Mouse (Mus musculus) heart, adult 2 months (tissue): ENCODE results near the gene C130074G19Rik. TPM values are rescaled to one million over a fixed set of nuclear protein-coding genes. Genes with fewer than 3 reads are reported as not detected.

ENCODE experiments used
- DNase-seq, 2 experiments: peaks; one replicate each; pipeline ENCODE4 v3.0.0; 2021
- H3K27ac ChIP-seq: fragments of 200-600 bp; 2 replicates; pipeline ENCODE4 v1.8.1; 2022
- H3K27me3 ChIP-seq: fragments of 200-500 bp; 2 replicates; pipeline ENCODE4 v1.6.1; 2012; ENCODE audit warnings: mild to moderate bottlenecking, low read length, inconsistent platforms, mixed read lengths; ENCODE audit not compliant: control insufficient read depth, insufficient read depth
- H3K36me3 ChIP-seq: fragments of 200-500 bp; 2 replicates; pipeline ENCODE4 v1.6.1; 2012; ENCODE audit warnings: low read length, inconsistent platforms; ENCODE audit not compliant: control insufficient read depth, insufficient read depth
- H3K4me1 ChIP-seq: fragments of 200-500 bp; 2 replicates; pipeline ENCODE4 v1.6.1; 2011; ENCODE audit warnings: low read length; ENCODE audit not compliant: control insufficient read depth, insufficient read depth
- H3K4me3 ChIP-seq: fragments of 200-600 bp; 2 replicates; pipeline ENCODE4 v1.8.1; 2022
- H3K79me2 ChIP-seq: fragments of 200-500 bp; replicated peaks from 2 replicates; pipeline ENCODE4 v1.6.1; 2012; ENCODE audit warnings: mild to moderate bottlenecking, inconsistent platforms, low read length, moderate library complexity, mixed read lengths; ENCODE audit not compliant: control insufficient read depth, insufficient read depth
- H3K9ac ChIP-seq: fragments of 200-500 bp; 2 replicates; pipeline ENCODE4 v1.6.1; 2012; ENCODE audit warnings: low read depth, mild to moderate bottlenecking, control low read depth, inconsistent platforms, low read length, mixed read lengths
- CTCF ChIP-seq: fragments of 200-600 bp; IDR thresholded peaks from 2 replicates; pipeline ENCODE4 v1.8.1; 2022; ENCODE audit warnings: antibody characterized with exemption, mild to moderate bottlenecking, moderate library complexity
- EP300 ChIP-seq: fragments of 200-500 bp; IDR thresholded peaks from 2 replicates; pipeline ENCODE4 v1.6.1; 2011; ENCODE audit warnings: low read depth, low read length, control low read depth; ENCODE audit not compliant: insufficient read depth
- POLR2A ChIP-seq: fragments of 200-500 bp; IDR thresholded peaks from 2 replicates; pipeline ENCODE4 v1.6.1; 2011; ENCODE audit warnings: mild to moderate bottlenecking, low read depth, low read length, control low read depth; ENCODE audit not compliant: insufficient read depth
- WGBS: fragments of 180-500 bp; shearing (Covaris S2); methylation state at CpG from one replicate; pipeline ENCODE4 v1.1.7; 2018; 5-methylcytosine and 5-hydroxymethylcytosine counted together
- intact Hi-C: fragments of 180-260 bp; cut with DNase I; formaldehyde crosslinking; loops from one replicate; pipeline ENCODE4 v1.15.1; 2025
- polyA plus RNA-seq: library from polyadenylated mRNA; depleted of rRNA; stranded (reverse); fragments of >200 nt; gene quantifications from 2 replicates; pipeline ENCODE4 v1.2.3, GENCODE M21; 2012
- total RNA-seq, 2 experiments: library from RNA; stranded (reverse); gene quantifications; 2 replicates each; pipeline ENCODE4 v1.2.3; 2021

C130074G19Rik gene
- total and polyA plus RNA-seq, 3 experiments, result 7.3 to 18.8 (median 13.5) TPM

GRCm38 (mm10) chr1:184871506-184871905 is 11.5 kb downstream of the C130074G19Rik start:
- WGBS, result 72% methylated on average over 1 of the region's 1 CpGs
- intact Hi-C loops, result loop anchor here (2.0 kb wide), 1 partner anchor 15 kb away; no protein-coding TSS in a partner anchor

GRCm38 (mm10) chr1:184870646-184871385 is 12.2 kb downstream of the C130074G19Rik start:
- H3K27me3 ChIP-seq, result no peaks in the 10 kb centered on the region
- H3K4me3 ChIP-seq, result no peak overlapping the region
- no peaks in the 10 kb centered on the region for H3K79me2 ChIP-seq
- peak overlapping the region; percentile 21; the same call in 1 of the 2 replicates for H3K27ac ChIP-seq
- DNase-seq, result no peak
- TF ChIP-seq EP300 (no peak), POLR2A (no peak), CTCF (no peak)
- WGBS, result 76% methylated on average over 11 of the region's 11 CpGs
- no peak overlapping the region for H3K9ac ChIP-seq
- H3K4me1 ChIP-seq, result peaks cover 11% of the 10 kb centered on the region
- intact Hi-C loops, result loop anchor here (2.0 kb wide), 1 partner anchor 14 kb away; no protein-coding TSS in a partner anchor
- H3K36me3 ChIP-seq, result no peaks in the 10 kb centered on the region

More at GRCm38 (mm10) chr1:184871506-184871905, 11.5 kb downstream of the C130074G19Rik start:
- peak in 1 of 2 experiments; percentile 27 for DNase-seq
- TF ChIP-seq POLR2A (no peak), EP300 (no peak), CTCF (no peak)
- Histone ChIP-seq H3K4me1 (peaks cover 11% of the 10 kb centered on the region), H3K4me3 (no peak overlapping the region), H3K27ac (peak overlapping the region; percentile 16), H3K27me3 (no peaks in the 10 kb centered on the region), H3K9ac (no peak overlapping the region), H3K79me2 (no peaks in the 10 kb centered on the region), H3K36me3 (no peaks in the 10 kb centered on the region)

GRCm38 (mm10) chr1:184869939-184870565 is 13.0 kb downstream of the C130074G19Rik start:
- intact Hi-C loops, result loop anchor here (2.0 to 10.0 kb wide), 2 partner anchors 13 to 585 kb away; no protein-coding TSS in a partner anchor
- Histone ChIP-seq H3K27ac (peak overlapping the region; percentile 52), H3K9ac (no peak overlapping the region), H3K36me3 (no peaks in the 10 kb centered on the region), H3K4me3 (no peak overlapping the region), H3K79me2 (no peaks in the 10 kb centered on the region), H3K4me1 (peaks cover 14% of the 10 kb centered on the region), H3K27me3 (no peaks in the 10 kb centered on the region)
- DNase-seq, result peak in 1 of 2 experiments; percentile 49
- TF ChIP-seq EP300, result no peak
- TF ChIP-seq CTCF, result no peak
- no peak for TF ChIP-seq POLR2A
- 59% methylated on average over 4 of the region's 4 CpGs for WGBS

GRCm38 (mm10) chr1:184867640-184868120 is 15.3 kb downstream of the C130074G19Rik start:
- H3K9ac ChIP-seq, result no peak overlapping the region
- H3K36me3 ChIP-seq, result no peaks in the 10 kb centered on the region
- TF ChIP-seq EP300 (no peak), CTCF (no peak), POLR2A (no peak)
- no peaks in the 10 kb centered on the region for H3K79me2 ChIP-seq
- no peaks in the 10 kb centered on the region for H3K27me3 ChIP-seq
- WGBS, result 82% methylated on average over 3 of the region's 3 CpGs
- no peak overlapping the region for H3K4me3 ChIP-seq
- DNase-seq, result no peak
- intact Hi-C loops, result loop anchor here (10.0 kb wide), 1 partner anchor 583 kb away; no protein-coding TSS in a partner anchor
- no peak overlapping the region for H3K27ac ChIP-seq
- peaks cover 19% of the 10 kb centered on the region for H3K4me1 ChIP-seq

GRCm38 (mm10) chr1:184864381-184864801 is 18.6 kb downstream of the C130074G19Rik start:
- Histone ChIP-seq H3K27me3 (no peaks in the 10 kb centered on the region), H3K4me3 (no peak overlapping the region), H3K9ac (no peak overlapping the region), H3K27ac (peak overlapping the region; percentile 82), H3K4me1 (peaks cover 18% of the 10 kb centered on the region), H3K79me2 (no peaks in the 10 kb centered on the region), H3K36me3 (no peaks in the 10 kb centered on the region)
- TF ChIP-seq CTCF (no peak), POLR2A (no peak), EP300 (no peak)
- intact Hi-C loops, result loop anchor here (10.0 kb wide), 1 partner anchor 580 kb away; no protein-coding TSS in a partner anchor
- WGBS, result 34% methylated on average over 7 of the region's 7 CpGs
- peak; percentile 63 to 77 for DNase-seq

GRCm38 (mm10) chr1:184862636-184863035 is 20.4 kb downstream of the C130074G19Rik start:
- TF ChIP-seq CTCF, result no peak
- no peak for TF ChIP-seq EP300
- TF ChIP-seq POLR2A, result no peak
- intact Hi-C loops, result loop anchor here (10.0 kb wide), 1 partner anchor 578 kb away; no protein-coding TSS in a partner anchor
- Histone ChIP-seq H3K27ac (no peak overlapping the region), H3K36me3 (no peaks in the 10 kb centered on the region), H3K4me3 (no peak overlapping the region), H3K4me1 (peaks cover 18% of the 10 kb centered on the region), H3K9ac (no peak overlapping the region), H3K27me3 (no peaks in the 10 kb centered on the region), H3K79me2 (no peaks in the 10 kb centered on the region)
- no peak for DNase-seq
- WGBS, result 84% methylated on average over 6 of the region's 6 CpGs
